Mouse (Mus musculus) heart, embryonic 15.5 days (tissue): ENCODE results near the gene Tmem120b. TPM values are rescaled to one million over a fixed set of nuclear protein-coding genes. Genes with fewer than 3 reads are reported as not detected.
A peak's percentile ranks its signal among the peaks of the same experiment; 100 is the strongest.

Experiments used
- ATAC-seq: fragments of 200-750 bp; cut with Nextera tagmentation; replicated peaks from 2 replicates; pipeline ENCODE4 v1.8.0; 2017; ENCODE audit warnings: low read depth, moderate TSS enrichment; ENCODE audit not compliant: insufficient number of reproducible peaks, insufficient read depth, low FRiP score
- H3K27ac ChIP-seq: fragments of 300-500 bp; sonication (generic); 2 replicates; pipeline ENCODE4 v1.5.1; 2015; ENCODE audit warnings: mild to moderate bottlenecking, inconsistent platforms
- H3K27me3 ChIP-seq: fragments of 300-500 bp; sonication (generic); 2 replicates; pipeline ENCODE4 v1.6.1; 2015; ENCODE audit warnings: inconsistent platforms
- H3K36me3 ChIP-seq: fragments of 300-500 bp; sonication (generic); 2 replicates; pipeline ENCODE4 v1.6.1; 2015; ENCODE audit warnings: mild to moderate bottlenecking, inconsistent platforms
- H3K4me1 ChIP-seq: fragments of 300-500 bp; sonication (generic); replicated peaks from 2 replicates; pipeline ENCODE4 v1.6.1; 2015; ENCODE audit warnings: inconsistent platforms
- H3K4me2 ChIP-seq: fragments of 300-500 bp; sonication (generic); 2 replicates; pipeline ENCODE4 v1.6.1; 2015; ENCODE audit warnings: inconsistent platforms, mild to moderate bottlenecking, moderate library complexity
- H3K4me3 ChIP-seq: fragments of 300-500 bp; sonication (generic); 2 replicates; pipeline ENCODE4 v1.5.1; 2015; ENCODE audit warnings: mild to moderate bottlenecking, inconsistent platforms
- H3K9ac ChIP-seq: fragments of 300-500 bp; sonication (generic); 2 replicates; pipeline ENCODE4 v1.6.1; 2015; ENCODE audit warnings: mild to moderate bottlenecking, inconsistent platforms
- H3K9me3 ChIP-seq: fragments of 300-500 bp; sonication (generic); replicated peaks from 2 replicates; pipeline ENCODE4 v1.6.1; 2016; ENCODE audit warnings: inconsistent platforms
- whole genome bisulfite sequencing: fragments of 180-500 bp; shearing (Covaris S2); methylation state at CpG from one replicate; pipeline ENCODE4 v1.1.7; 2015; ENCODE audit warnings: mixed read lengths; 5-methylcytosine and 5-hydroxymethylcytosine counted together
- polyA plus RNA-seq: library from polyadenylated mRNA; unstranded; fragments of >200 nt; fragmentation: Nextera tagmentation; extraction: Ambion mirVana; gene quantifications from 2 replicates; pipeline ENCODE4 v1.2.1, GENCODE M21; 2015

Gene Tmem120b
- polyA plus RNA-seq, 1 experiment from 2014 or later = 11.3 TPM

GRCm38 (mm10) chr5:123075576-123076418 is 7.6 kb downstream of the Tmem120b start:
- Histone ChIP-seq H3K9ac (peak overlapping the region; percentile 83), H3K27me3 (no peaks in the 10 kb centered on the region), H3K4me3 (peak overlapping the region; percentile 91), H3K9me3 (no peaks in the 10 kb centered on the region), H3K4me1 (peaks cover 26% of the 10 kb centered on the region), H3K27ac (peak overlapping the region; percentile 77), H3K36me3 (no peaks in the 10 kb centered on the region), H3K4me2 (peak overlapping the region; percentile 98)
- 5% methylated on average over 42 of the region's 45 CpGs for WGBS
- peak; percentile 93 for ATAC-seq

- peak overlapping the region; percentile 77 for H3K27ac ChIP-seq
- no peaks in the 10 kb centered on the region for H3K27me3 ChIP-seq
- 1% methylated on average over 35 of the region's 35 CpGs for WGBS
- ATAC-seq = peak; percentile 64
- H3K36me3 ChIP-seq = no peaks in the 10 kb centered on the region
- peak overlapping the region; percentile 83 for H3K9ac ChIP-seq
- no peaks in the 10 kb centered on the region for H3K9me3 ChIP-seq
- peak overlapping the region; percentile 98 for H3K4me2 ChIP-seq
- peaks cover 26% of the 10 kb centered on the region for H3K4me1 ChIP-seq
- H3K4me3 ChIP-seq = peak overlapping the region; percentile 91
Observed at GRCm38 (mm10) chr5:123076419-123077281, 8.4 kb downstream of the Tmem120b start.

GRCm38 (mm10) chr5:123079568-123079967 is 11.4 kb downstream of the Tmem120b start:
- H3K36me3 ChIP-seq = no peaks in the 10 kb centered on the region
- no peak overlapping the region for H3K4me3 ChIP-seq
- peaks cover 31% of the 10 kb centered on the region for H3K4me1 ChIP-seq
- peak overlapping the region; percentile 4; the same call in 1 of the 2 replicates for H3K4me2 ChIP-seq
- peak overlapping the region; percentile 68 for H3K27ac ChIP-seq
- H3K27me3 ChIP-seq = no peaks in the 10 kb centered on the region
- no peak for ATAC-seq
- H3K9ac ChIP-seq = no peak overlapping the region
- 54% methylated on average over 1 of the region's 1 CpGs for WGBS
- no peaks in the 10 kb centered on the region for H3K9me3 ChIP-seq

- Histone ChIP-seq H3K4me1 (peaks cover 31% of the 10 kb centered on the region), H3K9me3 (no peaks in the 10 kb centered on the region), H3K27ac (peak overlapping the region; percentile 68), H3K4me2 (peak overlapping the region; percentile 4; the same call in 1 of the 2 replicates), H3K27me3 (no peaks in the 10 kb centered on the region), H3K36me3 (no peaks in the 10 kb centered on the region), H3K9ac (no peak overlapping the region), H3K4me3 (no peak overlapping the region)
- ATAC-seq = no peak
- 54% methylated on average over 8 of the region's 8 CpGs for WGBS
Observed at GRCm38 (mm10) chr5:123080041-123080440, 11.8 kb downstream of the Tmem120b start.

- Histone ChIP-seq H3K9ac (no peak overlapping the region), H3K9me3 (no peaks in the 10 kb centered on the region), H3K4me1 (peaks cover 26% of the 10 kb centered on the region), H3K27me3 (no peaks in the 10 kb centered on the region), H3K4me2 (no peak overlapping the region), H3K27ac (peak overlapping the region; percentile 68; the same call in 1 of the 2 replicates), H3K4me3 (no peak overlapping the region), H3K36me3 (no peaks in the 10 kb centered on the region)
- ATAC-seq = no peak
- 91% methylated on average over 13 of the region's 13 CpGs for WGBS
Observed at GRCm38 (mm10) chr5:123080510-123080909, 12.3 kb downstream of the Tmem120b start.

GRCm38 (mm10) chr5:123083340-123084050 is 15.3 kb downstream of the Tmem120b start:
- no peak for ATAC-seq
- WGBS = 51% methylated on average over 13 of the region's 13 CpGs

GRCm38 (mm10) chr5:123086501-123086900 is 18.3 kb downstream of the Tmem120b start:
- no peak for ATAC-seq
- WGBS = 80% methylated on average over 2 of the region's 2 CpGs

More at GRCm38 (mm10) chr5:123083340-123084050, 15.3 kb downstream of the Tmem120b start:
- H3K9ac ChIP-seq = no peak overlapping the region
- no peaks in the 10 kb centered on the region for H3K9me3 ChIP-seq
- peaks cover 13% of the 10 kb centered on the region for H3K4me1 ChIP-seq
- H3K27ac ChIP-seq = no peak overlapping the region
- no peak overlapping the region for H3K4me2 ChIP-seq
- no peak overlapping the region for H3K4me3 ChIP-seq
- H3K36me3 ChIP-seq = no peaks in the 10 kb centered on the region
- H3K27me3 ChIP-seq = no peaks in the 10 kb centered on the region

GRCm38 (mm10) chr5:123088784-123089183 is 20.6 kb downstream of the Tmem120b start:
- H3K4me3 ChIP-seq = no peak overlapping the region
- no peaks in the 10 kb centered on the region for H3K9me3 ChIP-seq
- H3K4me1 ChIP-seq = peaks cover 5% of the 10 kb centered on the region
- no peaks in the 10 kb centered on the region for H3K27me3 ChIP-seq
- no peak overlapping the region for H3K27ac ChIP-seq
- 76% methylated on average over 4 of the region's 4 CpGs for WGBS
- no peak for ATAC-seq
- no peaks in the 10 kb centered on the region for H3K36me3 ChIP-seq
- H3K4me2 ChIP-seq = no peak overlapping the region
- H3K9ac ChIP-seq = no peak overlapping the region

More at GRCm38 (mm10) chr5:123086501-123086900, 18.3 kb downstream of the Tmem120b start:
- Histone ChIP-seq H3K4me3 (no peak overlapping the region), H3K9ac (no peak overlapping the region), H3K36me3 (no peaks in the 10 kb centered on the region), H3K4me2 (no peak overlapping the region), H3K9me3 (no peaks in the 10 kb centered on the region), H3K27ac (no peak overlapping the region), H3K27me3 (no peaks in the 10 kb centered on the region), H3K4me1 (peaks cover 10% of the 10 kb centered on the region)

GRCm38 (mm10) chr5:123090560-123091306 is 22.5 kb downstream of the Tmem120b start:
- Histone ChIP-seq H3K4me1 (peaks cover 3% of the 10 kb centered on the region), H3K4me2 (no peak overlapping the region), H3K27ac (no peak overlapping the region), H3K9me3 (no peaks in the 10 kb centered on the region), H3K36me3 (no peaks in the 10 kb centered on the region), H3K27me3 (no peaks in the 10 kb centered on the region), H3K9ac (no peak overlapping the region), H3K4me3 (no peak overlapping the region)
- ATAC-seq = no peak
- 87% methylated on average over 10 of the region's 10 CpGs for WGBS

- no peaks in the 10 kb centered on the region for H3K36me3 ChIP-seq
- no peak overlapping the region for H3K4me3 ChIP-seq
- H3K4me2 ChIP-seq = no peak overlapping the region
- no peak for ATAC-seq
- no peaks in the 10 kb centered on the region for H3K27me3 ChIP-seq
- H3K9ac ChIP-seq = no peak overlapping the region
- no peak overlapping the region for H3K27ac ChIP-seq
- no peaks in the 10 kb centered on the region for H3K9me3 ChIP-seq
- H3K4me1 ChIP-seq = no peaks in the 10 kb centered on the region
- 70% methylated on average over 14 of the region's 14 CpGs for WGBS
Observed at GRCm38 (mm10) chr5:123093077-123093633, 24.9 kb downstream of the Tmem120b start.
